Mouse (Mus musculus) fat pad, adult 2 months (tissue): Measurements from ENCODE around the gene Ctnna3.

Experiments used
- DNase-seq: peaks from one replicate; pipeline ENCODE4 v3.0.0-alpha.2; 2011; ENCODE audit warnings: low read depth, low spot score; ENCODE audit errors: extremely low read depth

Gene Ctnna3

DNA sequence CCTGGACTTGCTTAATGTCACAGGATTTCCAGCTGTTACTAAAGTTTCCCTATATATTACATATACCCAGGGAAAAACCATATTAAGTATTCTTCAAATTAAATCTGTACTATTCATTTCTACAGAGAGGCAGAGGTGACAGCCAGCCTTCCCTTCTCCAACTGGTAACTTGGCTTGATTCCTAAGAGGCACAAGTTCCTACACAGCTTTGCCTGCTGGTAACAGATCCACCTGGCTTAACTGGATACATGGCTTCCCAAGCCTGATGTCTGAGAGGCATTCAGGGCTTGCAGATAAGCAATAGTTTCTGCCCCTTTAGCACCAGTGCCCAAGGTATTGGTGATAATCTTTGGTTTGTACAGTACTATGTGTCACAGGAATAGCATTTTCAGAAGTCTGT lies 470.0 kb downstream of the Ctnna3 start:
- no peak for DNase-seq

DNA sequence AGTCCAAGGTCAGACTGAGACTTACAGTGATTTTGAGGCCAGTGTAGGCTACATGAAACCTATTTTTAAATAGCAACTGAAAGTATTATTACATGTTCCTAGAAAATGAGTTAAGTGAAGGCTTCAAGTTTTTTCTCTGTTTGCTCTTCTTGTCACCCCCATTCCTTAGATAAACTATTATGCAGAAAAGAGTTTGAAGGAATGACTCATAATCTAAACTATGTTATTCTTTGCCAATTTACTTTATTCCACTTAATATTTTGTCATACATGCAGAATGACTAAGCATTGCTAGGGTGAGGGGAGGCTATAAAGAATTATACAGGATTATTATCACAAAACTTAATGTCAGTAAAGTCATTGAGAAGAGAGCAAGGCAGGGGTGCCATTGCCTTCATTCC lies 479.0 kb downstream of the Ctnna3 start:
- DNase-seq: no peak

GRCm38 (mm10) chr10:63927334-63927733 lies 497.4 kb downstream of the Ctnna3 start, which contains the start of gene Gm10118:
Gene Gm10118, minus strand, starts transcription at chr10:63927434.
- no peak for DNase-seq

DNA sequence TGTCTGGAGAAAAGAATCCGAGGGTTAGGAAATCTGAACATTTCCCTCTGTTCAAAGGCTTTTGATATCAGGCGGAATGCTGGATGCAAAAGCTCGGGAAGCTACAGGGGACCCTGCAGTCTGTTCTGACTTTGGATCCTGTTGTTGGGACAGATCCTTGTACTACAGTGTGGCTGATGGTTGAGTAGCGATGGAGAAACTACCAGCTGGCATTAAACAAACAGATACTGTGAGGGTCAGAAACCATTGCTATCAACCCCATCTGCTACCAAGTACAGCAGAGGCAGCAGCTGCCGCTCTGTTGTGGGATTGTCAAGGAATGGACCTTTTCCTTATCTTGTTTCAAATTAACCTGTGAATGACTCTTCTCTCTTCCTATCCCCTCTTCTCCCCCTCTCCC lies 504.0 kb downstream of the Ctnna3 start:
- no peak for DNase-seq

DNA sequence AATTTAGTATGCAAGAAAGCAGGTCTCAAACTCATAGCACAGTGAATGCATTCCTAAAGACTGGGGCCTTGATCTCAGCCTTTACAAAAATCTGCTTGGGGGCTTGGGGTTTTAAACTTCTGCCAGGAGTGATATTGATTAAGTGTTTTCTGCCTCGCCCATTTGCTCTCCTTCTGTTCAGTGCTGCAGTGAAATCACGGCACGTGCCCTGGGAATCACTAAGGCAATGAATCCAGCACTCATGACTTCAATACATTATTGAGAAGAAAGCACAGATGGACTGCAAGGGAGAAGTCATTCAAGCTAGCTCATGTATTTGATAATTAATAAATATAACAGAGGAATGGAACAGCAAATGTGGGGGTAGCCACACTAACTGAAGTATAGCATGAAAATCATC lies 515.6 kb downstream of the Ctnna3 start:
- no peak for DNase-seq

DNA sequence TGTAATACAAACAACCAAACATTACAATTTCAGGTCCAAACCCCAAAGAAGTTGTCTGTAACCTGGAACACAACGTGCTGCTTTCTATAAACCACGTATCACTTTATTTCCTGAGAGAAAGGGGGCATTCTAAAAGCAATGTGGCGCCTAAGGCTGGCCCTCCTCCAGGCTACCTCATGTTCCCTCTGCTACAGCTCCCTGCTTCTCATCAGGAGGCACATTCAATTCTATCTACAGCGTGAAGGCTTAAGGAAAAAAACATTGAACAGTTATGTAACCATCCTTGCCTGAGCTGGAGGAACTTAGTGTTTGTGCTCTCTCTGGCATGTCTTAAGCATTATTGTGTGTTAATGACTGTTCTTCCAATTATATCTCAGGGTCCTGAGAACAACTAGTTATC lies 517.4 kb downstream of the Ctnna3 start:
- no peak for DNase-seq

- no peak for DNase-seq
Measured at GRCm38 (mm10) chr10:63950867-63951266, 521.0 kb downstream of the Ctnna3 start.

DNA sequence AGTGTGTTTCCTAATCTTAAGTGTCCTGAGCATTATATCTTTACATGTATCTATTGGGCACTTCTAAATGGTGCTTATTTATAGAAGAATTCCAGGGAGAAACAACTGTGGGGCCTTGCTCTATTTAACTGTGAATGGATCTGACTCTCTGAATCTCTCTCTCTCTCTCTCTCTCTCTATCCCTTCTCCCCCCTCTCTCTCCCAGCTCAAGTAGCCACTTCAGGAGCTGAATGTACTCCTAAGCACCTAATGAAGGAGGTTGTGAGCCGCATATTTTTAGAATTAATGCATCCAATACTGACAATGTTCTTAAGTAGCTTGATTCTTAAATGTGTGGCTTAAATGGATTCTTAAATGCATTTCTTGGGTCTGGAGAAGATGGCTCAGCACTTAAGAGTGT lies 521.6 kb downstream of the Ctnna3 start:
- no peak for DNase-seq

GRCm38 (mm10) chr10:63954308-63954930 lies 524.5 kb downstream of the Ctnna3 start:
- DNase-seq: no peak

DNA sequence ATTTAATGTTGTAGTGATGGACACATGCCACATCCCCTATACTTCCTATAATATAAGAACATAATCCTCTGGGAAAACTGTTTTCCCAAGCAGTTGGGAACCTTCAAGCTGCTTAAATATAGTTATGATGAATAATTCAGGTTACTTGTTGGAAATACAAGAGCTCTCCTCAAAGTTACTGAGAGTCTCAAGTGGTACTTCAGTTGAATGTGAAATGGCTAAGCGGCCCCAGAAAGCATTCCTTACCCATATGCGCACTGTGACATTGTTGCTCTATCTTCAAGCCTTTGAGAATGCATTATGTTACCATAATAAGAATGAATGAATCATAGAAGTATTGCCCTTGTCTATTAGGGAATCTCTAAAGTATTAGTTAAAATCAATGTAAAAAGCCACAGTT lies 542.4 kb downstream of the Ctnna3 start:
- no peak for DNase-seq

GRCm38 (mm10) chr10:63978101-63978500 lies 548.2 kb downstream of the Ctnna3 start:
- DNase-seq: no peak

GRCm38 (mm10) chr10:63978535-63978934 lies 548.6 kb downstream of the Ctnna3 start:
- DNase-seq: no peak

DNA sequence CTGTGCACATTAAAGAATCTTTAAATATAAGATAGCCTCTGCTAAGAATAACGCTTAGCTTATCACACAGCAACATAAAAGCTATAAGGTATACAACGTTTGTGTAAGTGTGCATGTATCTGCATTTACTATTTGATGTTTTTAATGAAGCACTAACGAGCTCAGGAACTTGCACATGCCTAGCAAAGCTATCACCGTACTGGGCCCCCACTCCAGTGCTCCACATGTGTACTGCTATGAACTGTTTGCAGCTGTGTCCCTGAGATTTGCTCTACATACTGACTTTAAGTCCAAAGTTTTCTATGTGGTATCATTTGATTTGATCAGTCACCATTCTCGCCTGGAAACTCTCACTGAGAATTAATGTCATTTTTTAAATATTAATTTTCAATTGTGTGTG lies 549.1 kb downstream of the Ctnna3 start:
- DNase-seq: no peak

DNA sequence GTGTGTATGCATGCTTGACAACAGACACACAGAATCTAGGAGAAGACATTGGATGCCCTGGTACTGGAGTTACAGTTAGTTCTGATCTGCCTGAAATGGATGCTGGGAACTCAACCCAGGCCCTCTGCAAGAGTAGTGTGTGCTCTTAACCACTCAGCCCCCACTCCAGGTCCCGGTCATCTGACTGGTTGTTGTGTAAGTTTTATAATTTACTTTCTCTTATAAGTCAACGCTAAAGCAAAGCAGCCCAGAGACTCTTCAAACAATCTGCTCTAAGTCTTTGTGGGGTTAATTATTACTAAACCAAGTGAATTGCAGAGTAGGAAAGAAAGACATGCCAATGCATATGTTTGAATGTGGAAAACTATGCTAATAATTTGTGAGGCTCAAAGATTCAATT lies 549.5 kb downstream of the Ctnna3 start:
- DNase-seq: no peak

DNA sequence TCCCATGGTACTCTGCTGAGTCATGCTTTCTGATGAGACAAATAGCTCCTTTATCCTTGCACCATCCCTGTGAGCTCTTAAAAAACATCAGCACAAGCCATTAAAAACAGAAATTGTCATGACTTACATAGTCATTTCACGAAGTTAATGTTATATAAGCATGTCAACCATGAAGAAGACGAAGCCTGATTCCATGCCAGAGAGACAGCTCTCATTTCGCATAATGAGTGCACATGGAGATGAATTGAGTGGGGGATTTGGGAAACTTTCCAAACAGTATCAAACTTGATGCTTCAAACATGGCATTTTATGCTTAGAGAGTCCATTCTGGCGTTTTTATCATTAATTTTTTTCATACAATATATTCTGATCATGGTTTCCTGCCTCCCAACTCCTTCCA lies 555.7 kb downstream of the Ctnna3 start:
- no peak for DNase-seq

DNA sequence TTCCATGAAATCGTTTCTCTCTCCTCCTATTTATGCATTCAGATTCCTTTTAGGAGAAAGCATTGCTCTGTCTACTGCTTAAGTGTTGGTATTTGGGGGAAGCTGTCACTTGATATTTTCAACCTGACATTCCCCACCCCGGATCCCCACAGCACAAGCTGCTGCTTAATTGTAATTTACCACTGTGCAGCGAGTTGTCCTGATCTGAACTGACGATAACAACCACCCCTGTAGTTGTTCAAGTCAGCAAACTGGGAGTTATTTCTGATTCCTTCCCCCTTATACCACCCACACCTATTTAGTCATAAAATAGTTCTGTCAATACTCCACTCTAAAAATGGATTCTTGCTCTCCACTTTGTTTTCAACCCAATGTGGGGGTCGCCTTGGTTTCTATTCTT lies 564.4 kb downstream of the Ctnna3 start:
- no peak for DNase-seq

DNA sequence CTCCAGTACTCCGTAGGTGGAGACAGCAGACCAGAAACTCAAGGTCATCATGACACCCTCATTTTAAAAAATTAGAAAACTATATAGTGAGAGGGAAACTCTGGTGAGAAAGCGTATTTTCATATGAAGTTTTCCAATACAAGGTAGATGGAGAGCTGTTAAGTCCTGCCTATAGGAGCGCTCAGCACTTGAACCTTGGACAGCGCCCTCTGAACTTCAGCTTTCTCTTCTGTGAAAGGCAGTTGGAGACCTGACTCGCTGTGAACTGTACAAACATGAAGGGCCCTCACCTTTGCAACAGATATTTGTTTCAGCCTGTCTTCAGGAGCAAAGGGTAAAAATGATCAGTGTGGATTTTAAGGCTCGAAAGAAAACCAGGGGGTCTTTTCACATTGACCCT lies 571.6 kb downstream of the Ctnna3 start:
- no peak for DNase-seq

DNA sequence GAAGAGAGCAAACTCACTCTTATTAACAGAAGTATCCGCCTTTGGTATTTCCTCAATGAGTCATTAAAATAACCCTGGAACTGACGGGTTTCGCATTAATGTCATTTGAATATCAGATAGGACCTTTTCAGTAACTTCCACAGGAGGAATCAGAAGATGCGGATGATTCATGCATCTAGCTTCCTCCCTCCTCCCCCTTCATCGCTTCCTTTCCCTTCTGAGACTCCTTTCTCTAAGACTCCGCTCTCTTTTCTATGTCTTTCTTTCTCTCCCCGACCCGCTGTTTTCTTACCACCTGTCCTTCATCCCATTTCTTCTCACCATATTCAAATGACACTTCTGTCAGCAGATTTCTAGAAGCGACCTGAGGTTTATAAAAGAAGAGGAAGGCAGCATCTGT lies 572.1 kb downstream of the Ctnna3 start:
- DNase-seq: no peak

GRCm38 (mm10) chr10:64020347-64020746 lies 590.4 kb downstream of the Ctnna3 start:
- DNase-seq: no peak

DNA sequence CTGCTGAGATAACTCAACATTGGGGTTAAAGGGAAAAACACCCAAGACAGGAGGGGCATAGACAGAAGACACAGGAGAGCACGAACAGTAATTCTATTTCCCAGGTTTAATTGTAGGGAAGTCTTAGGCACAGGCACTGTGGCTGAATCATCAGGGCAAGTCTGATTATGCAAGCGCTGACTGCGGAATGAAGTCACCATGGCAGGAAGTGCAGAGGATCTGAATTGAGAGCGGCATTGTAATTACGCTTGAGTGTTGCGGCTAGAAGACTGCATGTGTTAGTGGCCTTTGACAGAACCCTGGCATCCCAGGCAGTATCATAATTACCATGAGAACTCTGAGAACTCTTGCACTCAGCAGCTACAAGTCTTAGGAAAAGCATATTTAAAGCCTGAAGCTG lies 593.4 kb downstream of the Ctnna3 start:
- no peak for DNase-seq

DNA sequence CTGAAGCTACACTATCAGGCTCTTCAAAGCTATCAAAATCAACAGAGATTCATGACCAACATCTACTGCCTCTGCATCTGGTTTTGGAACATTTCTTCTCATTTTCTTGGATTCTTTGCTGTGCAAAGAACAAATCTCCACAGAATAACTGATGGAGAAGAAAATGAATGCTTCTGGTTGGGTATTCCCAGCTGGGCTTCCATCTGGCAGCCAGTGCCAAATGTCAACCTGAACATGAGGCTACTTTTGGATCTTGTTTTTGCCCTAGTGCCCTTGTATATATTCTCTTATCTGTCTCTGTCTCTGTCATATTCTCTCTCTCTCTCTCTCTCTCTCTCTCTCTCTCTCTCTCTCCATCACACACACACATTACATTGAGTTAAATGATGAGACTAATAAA lies 601.0 kb downstream of the Ctnna3 start:
- DNase-seq: no peak

DNA sequence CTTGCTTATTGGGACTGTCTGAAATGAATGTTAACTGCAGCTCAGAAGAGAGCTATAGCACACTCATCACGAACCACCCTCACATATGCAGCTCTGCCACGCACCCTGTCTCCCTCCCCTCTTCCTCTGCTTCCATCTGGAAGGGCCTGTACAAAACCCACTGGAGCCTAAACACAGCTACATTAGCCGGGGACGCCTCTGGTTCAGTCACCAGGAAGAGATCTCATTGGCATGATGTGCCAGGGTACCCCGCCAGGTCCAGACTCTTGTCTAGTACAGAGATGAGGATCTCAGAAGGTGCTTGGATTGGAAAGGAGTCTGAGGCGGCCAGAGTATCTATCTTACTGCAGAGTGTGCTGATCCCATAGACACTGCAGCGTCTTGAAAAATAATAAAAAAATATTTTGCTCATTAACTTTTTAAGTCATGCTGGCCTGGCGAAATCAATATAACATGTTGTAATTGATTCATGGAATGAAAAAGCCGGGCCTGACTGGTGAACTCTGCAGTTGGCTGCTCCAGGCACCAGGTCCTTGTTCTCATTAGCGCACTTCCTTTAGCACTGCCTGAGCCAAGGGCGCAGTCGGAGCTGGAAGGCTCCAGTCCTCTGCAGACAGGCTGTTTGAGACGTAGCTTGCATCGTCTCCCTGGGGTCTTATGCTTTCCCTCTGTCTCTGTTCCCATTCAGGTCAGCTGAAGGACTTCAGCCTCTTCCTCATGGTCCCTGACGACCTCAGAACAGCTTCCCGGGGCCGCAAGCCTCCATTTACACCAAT lies 610.0 kb downstream of the Ctnna3 start:
- no peak for DNase-seq

DNA sequence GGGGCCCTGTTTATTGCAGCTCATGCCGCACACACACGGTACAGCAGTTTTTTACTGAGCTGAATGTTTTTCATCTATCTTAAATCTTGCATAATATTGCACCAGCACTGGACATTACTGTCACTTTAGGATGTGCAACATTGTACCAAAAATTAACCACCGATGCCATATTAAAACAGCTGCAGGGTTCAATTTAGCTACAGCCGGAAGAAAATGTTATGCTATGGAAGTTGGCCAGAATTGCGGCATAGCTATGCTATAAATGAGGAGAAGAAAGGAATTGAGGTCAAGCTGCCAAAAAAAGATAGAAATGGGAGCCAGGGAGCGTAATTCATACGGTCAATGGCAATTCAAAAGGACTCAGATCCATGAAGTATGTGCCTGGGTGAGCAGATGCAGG lies 611.3 kb downstream of the Ctnna3 start:
- no peak for DNase-seq
